Mouse (Mus musculus) C2C12 (cell line): ENCODE results near the gene Zfp619.

Experiments used
- CEBPB ChIP-seq: IDR thresholded peaks from one replicate; pipeline ENCODE4 v1.6.1; 2011; ENCODE audit warnings: low read depth, mild to moderate bottlenecking, control low read depth, moderate library complexity
- CTCF ChIP-seq: IDR thresholded peaks from one replicate; pipeline ENCODE4 v1.5.1; 2011; ENCODE audit not compliant: control insufficient read depth, insufficient read depth, insufficient read length
- FOSL1 ChIP-seq: IDR thresholded peaks from one replicate; pipeline ENCODE4 v1.8.0; 2011; ENCODE audit warnings: mild to moderate bottlenecking, low read length; ENCODE audit not compliant: poor library complexity, insufficient read depth, severe bottlenecking
- MAX ChIP-seq: IDR thresholded peaks from one replicate; pipeline ENCODE4 v1.6.1; 2011; ENCODE audit warnings: mild to moderate bottlenecking, control low read depth
- MYOD1 ChIP-seq: IDR thresholded peaks from one replicate; pipeline ENCODE4 v1.6.1; 2011; ENCODE audit warnings: low read depth; ENCODE audit not compliant: control insufficient read depth, insufficient read length
- MYOG ChIP-seq: IDR thresholded peaks from one replicate; pipeline ENCODE4 v1.6.1; 2011; ENCODE audit not compliant: control insufficient read depth, insufficient read length; ENCODE audit errors: extremely low read depth
- USF1 ChIP-seq: IDR thresholded peaks from one replicate; pipeline ENCODE4 v1.6.1; 2011; ENCODE audit warnings: low read depth, mild to moderate bottlenecking, control low read depth, moderate library complexity

- no peak for TF ChIP-seq CTCF
- TF ChIP-seq CEBPB, result no peak
- no peak for TF ChIP-seq MYOD1
- no peak for TF ChIP-seq USF1
- no peak for TF ChIP-seq MAX
- no peak for TF ChIP-seq MYOG
- TF ChIP-seq FOSL1, result no peak
Measured at GRCm38 (mm10) chr7:39588037-39588436, 70.5 kb downstream of the Zfp619 start.
